In the genomic region with DNA sequence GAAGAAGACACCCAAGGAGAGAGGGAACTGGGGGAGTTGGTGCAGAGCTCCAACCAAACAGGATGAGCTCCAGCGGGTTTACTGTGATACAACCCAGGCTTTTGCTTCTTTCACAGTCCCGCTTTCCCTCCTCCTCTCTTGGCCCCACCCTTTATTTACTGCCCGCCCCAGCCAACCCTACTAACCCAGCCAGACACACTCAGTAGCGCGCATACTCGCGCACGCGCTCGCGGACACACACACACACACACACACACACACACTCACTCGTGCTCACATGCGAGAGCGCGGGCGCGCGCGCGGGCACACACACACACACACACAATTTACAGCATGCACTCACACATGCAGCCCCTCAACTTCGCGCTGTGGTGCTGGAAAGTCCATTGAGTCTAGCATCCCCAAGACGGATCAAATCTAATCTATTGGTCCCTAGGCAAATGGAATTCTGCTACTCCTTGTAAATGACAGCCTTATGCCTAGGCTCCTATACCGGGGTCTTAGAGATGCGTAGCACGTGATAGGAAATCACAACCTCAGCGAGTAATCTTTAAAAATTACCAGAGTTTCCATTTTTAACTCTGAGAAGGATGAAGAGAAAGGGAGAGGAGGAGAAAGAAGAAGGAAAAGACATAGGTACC, we compare ENCODE assay signal across 10 mouse cellular contexts. TPM values are rescaled to one million over a fixed set of nuclear protein-coding genes. Genes with fewer than 3 reads are reported as not detected.
DNase-seq lines count a peak whose midpoint lies in the region; ATAC-seq and TF ChIP-seq lines count a peak whose summit lies in the region.
"Had no signal": no experiment of that assay in that cellular context is flagged by ENCODE, and none has a peak within 500 bp of the region (broad histone marks: within the 10 kb centered on the region; RNA-seq: fewer than 3 reads in every experiment).

A gene (minus strand): TSS at position 134 of the 641 bp plus-strand sequence.

- ATAC-seq in intestine, embryonic 15.5 days: peak; percentile 88
- ATAC-seq in liver, embryonic 15.5 days (ENCODE audit: insufficient read depth): no peak
- ATAC-seq in stomach, embryonic 15.5 days (ENCODE audit: insufficient read depth, low FRiP score, low read depth): peak; percentile 71

- DNase-seq in gastrocnemius, adult 2 months: no peak
- no peak for DNase-seq in gastrocnemius, postnatal 14 days
- peak; percentile 3 for DNase-seq in urinary bladder, postnatal 14 days (ENCODE audit: low spot score)
- no peak for DNase-seq in urinary bladder, postnatal 10 days (ENCODE audit: low spot score)
- DNase-seq in c-Kit-positive CD71-positive TER-119-positive erythroid progenitor cells, embryonic 14.5 days (ENCODE audit: low spot score): no peak

- WGBS in intestine, embryonic 15.5 days: 2% methylated on average over 27 of the region's 27 CpGs
- WGBS in liver, embryonic 15.5 days (ENCODE audit: insufficient replicate concordance): 2% methylated on average over 27 of the region's 27 CpGs
- WGBS in stomach, embryonic 15.5 days: under 1% methylated on average over 27 of the region's 27 CpGs

- no peaks in the 10 kb centered on the region; the same call in 1 of the 2 replicates for H3K9me3 ChIP-seq in intestine, embryonic 15.5 days
- no peaks in the 10 kb centered on the region for H3K9me3 ChIP-seq in liver, embryonic 15.5 days (replicated peaks)
- no peaks in the 10 kb centered on the region for H3K9me3 ChIP-seq in stomach, embryonic 15.5 days

- 0 out of 2 replicates have a peak within 1 kb of the TSS, but pooled peaks have one; percentile 5 for H3K4me3 ChIP-seq in gastrocnemius, adult 2 months
- H3K4me3 ChIP-seq in intestine, embryonic 15.5 days (replicated peaks): peak within 1 kb of the TSS; percentile 45
- H3K4me3 ChIP-seq in liver, embryonic 15.5 days (replicated peaks): no peak within 1 kb of the TSS
- peak within 1 kb of the TSS; percentile 45 for H3K4me3 ChIP-seq in stomach, embryonic 15.5 days (replicated peaks)

- intact Hi-C loops in gastrocnemius, adult 2 months (cut with DNase I): no loop called here
- intact Hi-C loops in gastrocnemius, postnatal 14 days (cut with DNase I; ENCODE audit: low total_unique reads): no loop called here

- peaks cover 4% of the 10 kb centered on the region; the same call in 1 of the 2 replicates for H3K4me1 ChIP-seq in intestine, embryonic 15.5 days (replicated peaks)
- H3K4me1 ChIP-seq in liver, embryonic 15.5 days (replicated peaks): no peaks in the 10 kb centered on the region
- H3K4me1 ChIP-seq in stomach, embryonic 15.5 days: peaks cover 4% of the 10 kb centered on the region

- H3K9ac ChIP-seq in intestine, embryonic 15.5 days: peak within 1 kb of the TSS; percentile 30
- H3K9ac ChIP-seq in liver, embryonic 15.5 days: no peak within 1 kb of the TSS
- H3K9ac ChIP-seq in stomach, embryonic 15.5 days: peak within 1 kb of the TSS; percentile 1; the same call in 1 of the 2 replicates

- peak within 1 kb of the TSS; percentile 95 for H3K4me2 ChIP-seq in intestine, embryonic 15.5 days (replicated peaks)
- H3K4me2 ChIP-seq in liver, embryonic 15.5 days: peak within 1 kb of the TSS; percentile 23
- H3K4me2 ChIP-seq in stomach, embryonic 15.5 days: peak within 1 kb of the TSS; percentile 91

- H3K27me3 ChIP-seq in intestine, embryonic 15.5 days (replicated peaks): peaks cover 21% of the 10 kb centered on the region
- H3K27me3 ChIP-seq in liver, embryonic 15.5 days: peaks cover 24% of the 10 kb centered on the region
- peaks cover 17% of the 10 kb centered on the region; the same call in 1 of the 2 replicates for H3K27me3 ChIP-seq in stomach, embryonic 15.5 days (replicated peaks)

- no peak within 1 kb of the TSS for H3K27ac ChIP-seq in gastrocnemius, adult 2 months
- no peak within 1 kb of the TSS for H3K27ac ChIP-seq in intestine, embryonic 15.5 days
- no peak within 1 kb of the TSS for H3K27ac ChIP-seq in liver, embryonic 15.5 days (replicated peaks)
- no peak within 1 kb of the TSS for H3K27ac ChIP-seq in stomach, embryonic 15.5 days

- no peaks in the 10 kb centered on the region for H3K36me3 ChIP-seq in intestine, embryonic 15.5 days
- H3K36me3 ChIP-seq in liver, embryonic 15.5 days (replicated peaks): no peaks in the 10 kb centered on the region
- H3K36me3 ChIP-seq in stomach, embryonic 15.5 days: no peaks in the 10 kb centered on the region
- H3K36me3 ChIP-seq: G1E had no signal

- TF ChIP-seq CTCF in gastrocnemius, adult 2 months (IDR thresholded peaks at IDR 0.05): no peak

RNA-seq across cellular contexts. Expression of the gene that starts here (rescaled TPM):
- total RNA-seq in gastrocnemius, adult 2 months (2021): not detected
- total RNA-seq in gastrocnemius, postnatal 14 days (2021): under 1 TPM in 1 of 2 experiments, not detected in 1; 0.10 TPM
- 1.4 and 1.5 TPM in 2 replicates for polyA plus RNA-seq in intestine, embryonic 15.5 days (2015; fragmentation: Nextera tagmentation; extraction: Ambion mirVana)
- 0.03 TPM in 1 of 2 replicates, not detected in the other for polyA plus RNA-seq in liver, embryonic 15.5 days (2015; fragmentation: Nextera tagmentation; extraction: Ambion mirVana)
- 3.6 and 3.7 TPM in 2 replicates for polyA plus RNA-seq in stomach, embryonic 15.5 days (2015; fragmentation: Nextera tagmentation; extraction: Ambion mirVana)
- total RNA-seq: hematopoietic stem cell, adult 5-6 weeks had no signal
- polyA plus RNA-seq: G1E had no signal

Comparison
In these comparisons a context has a peak if more than half of its experiments do, and no peak if none do; other contexts are left out.
1. H3K4me2 ChIP-seq: peak in every context shown above with its lines; median percentile 95 in intestine, embryonic 15.5 days; 91 in stomach, embryonic 15.5 days; 23 in liver, embryonic 15.5 days.